Mouse (Mus musculus): ENCODE results near the gene Megf8.

Gene Megf8

GRCm38 (mm10) chr7:25279076-25279860, 37.7 kb upstream of the Megf8 start:
- DNase-seq, result peak; percentile 89 to 94

DNA sequence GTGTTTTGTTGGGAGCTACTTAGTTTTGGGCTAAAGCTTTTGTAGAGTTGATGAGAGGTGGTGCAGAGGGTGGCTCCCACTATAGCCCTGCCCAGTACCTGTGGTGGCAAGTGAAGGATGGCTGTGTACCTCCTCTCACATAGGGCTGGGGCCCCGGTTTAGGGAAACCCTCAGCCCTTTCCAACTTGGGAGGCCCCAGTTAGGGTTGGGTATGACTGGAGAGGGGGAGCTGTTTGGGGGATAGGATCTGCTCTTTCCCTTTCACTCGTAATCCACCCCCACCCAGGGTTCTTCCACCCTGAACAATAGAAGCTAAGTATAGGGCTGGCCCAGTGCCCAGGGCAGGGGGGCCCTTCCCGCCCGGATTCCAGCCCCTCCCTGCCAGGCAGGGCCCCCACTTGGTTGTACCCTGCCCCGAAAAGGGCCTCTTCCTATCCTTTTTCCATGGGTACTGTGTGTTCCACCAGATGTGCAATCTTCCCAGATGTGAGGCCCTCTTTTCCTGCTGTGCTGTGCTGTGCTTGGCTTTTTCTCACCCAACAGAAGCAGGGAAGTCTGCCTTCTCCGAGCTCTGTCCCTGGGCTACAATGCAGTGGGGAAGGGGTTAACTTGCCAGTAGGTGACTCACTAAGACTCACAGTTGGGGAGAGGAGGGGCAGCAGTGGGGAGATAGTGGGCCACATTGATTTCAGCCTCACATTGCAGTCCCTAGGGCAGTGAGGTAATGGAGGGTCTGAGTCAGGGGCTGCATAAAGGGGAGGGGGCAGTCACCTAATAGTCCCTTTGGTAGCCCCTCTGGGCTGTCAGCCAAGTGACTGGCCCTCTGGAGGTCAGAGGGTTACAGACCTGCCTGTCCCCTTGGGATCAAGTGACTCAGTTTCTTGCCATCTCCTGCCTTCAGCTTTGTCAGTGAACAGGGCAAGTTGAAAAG, 36.8 kb upstream of the Megf8 start:
- peak; percentile 62 to 73 for DNase-seq

DNA sequence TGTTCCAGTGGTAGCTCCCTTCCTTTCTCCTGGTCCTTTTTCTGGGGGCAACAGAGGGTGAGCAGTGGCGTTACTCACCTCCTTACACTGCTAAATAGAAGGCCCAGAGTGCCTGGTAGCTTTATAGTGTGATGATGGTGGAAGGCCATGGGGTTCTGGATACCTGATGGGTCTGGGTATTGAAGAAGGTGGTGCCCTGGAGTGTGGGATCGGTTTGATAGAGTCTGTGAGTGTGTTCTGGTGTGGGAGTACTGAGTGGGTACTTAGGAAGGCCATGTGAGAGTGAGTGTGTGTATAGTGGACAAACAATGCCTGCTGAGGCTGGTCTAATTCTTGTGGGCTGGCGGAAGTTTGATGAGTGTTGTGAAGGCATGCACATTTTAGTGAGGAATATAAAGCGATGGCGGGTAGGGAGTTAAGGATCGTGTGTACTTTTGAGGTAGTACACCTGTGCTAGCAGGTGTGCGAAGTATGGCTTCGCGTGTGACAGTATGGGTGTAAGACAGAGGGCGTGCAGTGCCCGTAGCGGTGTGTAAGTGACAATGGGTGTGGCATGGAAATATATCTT, 35.7 kb upstream of the Megf8 start:
- DNase-seq, result no peak

GRCm38 (mm10) chr7:25281734-25282601, 35.0 kb upstream of the Megf8 start:
- peak; percentile 99 for DNase-seq

- peak; percentile 60 to 78 for DNase-seq
Observed at GRCm38 (mm10) chr7:25282731-25283211, 34.2 kb upstream of the Megf8 start.

DNA sequence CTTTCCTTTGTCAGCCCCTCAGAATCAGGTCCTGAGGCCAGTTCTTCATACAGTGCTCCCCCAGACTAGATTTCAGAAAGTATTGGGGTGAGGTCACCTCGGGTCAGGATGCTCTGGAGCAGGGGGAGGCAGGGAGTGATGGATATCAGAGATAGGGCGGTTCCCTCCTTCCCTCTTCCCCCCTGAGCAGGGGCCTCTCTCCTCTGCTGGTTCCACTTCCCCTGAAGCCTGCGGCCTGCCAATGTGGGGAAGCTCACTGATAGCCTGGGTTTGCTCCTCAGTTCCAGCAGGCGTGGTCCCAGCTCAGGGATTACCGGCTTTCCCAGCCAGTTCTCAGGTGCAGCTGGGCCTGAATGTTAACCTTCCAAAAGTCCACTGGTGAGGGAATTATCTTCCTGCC, 33.3 kb upstream of the Megf8 start:
- peak in 1 of 2 experiments; percentile 16 for DNase-seq

- DNase-seq, result no peak
Observed at GRCm38 (mm10) chr7:25284171-25284570, 32.8 kb upstream of the Megf8 start.

- DNase-seq, result peak in 1 of 2 experiments; percentile 33
Observed at GRCm38 (mm10) chr7:25284766-25285165, 32.2 kb upstream of the Megf8 start.

GRCm38 (mm10) chr7:25285511-25286238, 31.3 kb upstream of the Megf8 start:
- DNase-seq, result no peak

- DNase-seq, result peak in 1 of 2 experiments; percentile 8
Observed at GRCm38 (mm10) chr7:25286989-25287388, 30.0 kb upstream of the Megf8 start.

DNA sequence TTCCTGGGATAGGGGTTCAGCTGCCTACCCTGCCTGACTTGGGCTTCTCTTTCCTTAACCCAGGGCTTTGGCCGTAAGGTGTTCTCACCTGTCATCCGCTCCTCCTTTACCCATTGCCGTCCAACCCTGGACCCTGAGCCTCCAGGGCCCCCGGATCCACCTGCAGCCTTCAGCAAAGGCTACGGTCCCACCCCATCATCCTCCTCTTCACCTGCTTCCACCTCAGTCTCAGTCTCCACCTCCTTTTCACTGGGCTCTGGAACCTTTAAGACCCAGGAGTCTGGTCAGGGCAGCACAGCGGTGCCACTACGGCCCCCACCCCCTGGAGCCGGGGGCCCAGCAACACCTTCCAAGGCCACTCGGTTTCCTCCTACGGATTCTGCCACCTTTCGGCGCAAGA, 29.0 kb upstream of the Megf8 start:
- no peak for DNase-seq

- DNase-seq, result no peak
Observed at GRCm38 (mm10) chr7:25288721-25289120, 28.2 kb upstream of the Megf8 start.

GRCm38 (mm10) chr7:25289925-25290324, 27.0 kb upstream of the Megf8 start:
- no peak for DNase-seq

DNA sequence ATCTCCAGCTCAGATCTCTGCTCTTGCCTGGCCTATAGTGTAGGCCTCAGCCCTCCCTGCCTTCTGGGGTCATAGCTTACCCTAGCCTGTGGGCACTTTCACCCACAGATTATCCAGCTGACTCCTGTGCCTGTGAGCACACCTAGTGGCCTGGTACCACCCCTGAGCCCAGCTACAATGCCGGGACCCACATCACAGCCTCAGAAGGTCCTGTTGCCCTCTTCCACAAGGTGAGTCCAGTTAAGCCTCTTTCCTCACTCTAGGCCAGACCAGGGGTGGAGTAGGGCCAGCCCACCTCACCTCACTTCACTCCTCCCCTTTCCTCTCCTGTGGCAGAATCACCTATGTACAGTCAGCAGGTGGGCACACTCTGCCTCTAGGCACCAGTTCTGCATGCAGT, 26.5 kb upstream of the Megf8 start:
- DNase-seq, result no peak

GRCm38 (mm10) chr7:25290911-25291310, 26.1 kb upstream of the Megf8 start:
- DNase-seq, result peak; percentile 74 to 79

GRCm38 (mm10) chr7:25292107-25292506, 24.9 kb upstream of the Megf8 start:
- DNase-seq, result peak in 1 of 2 experiments; percentile 27

DNA sequence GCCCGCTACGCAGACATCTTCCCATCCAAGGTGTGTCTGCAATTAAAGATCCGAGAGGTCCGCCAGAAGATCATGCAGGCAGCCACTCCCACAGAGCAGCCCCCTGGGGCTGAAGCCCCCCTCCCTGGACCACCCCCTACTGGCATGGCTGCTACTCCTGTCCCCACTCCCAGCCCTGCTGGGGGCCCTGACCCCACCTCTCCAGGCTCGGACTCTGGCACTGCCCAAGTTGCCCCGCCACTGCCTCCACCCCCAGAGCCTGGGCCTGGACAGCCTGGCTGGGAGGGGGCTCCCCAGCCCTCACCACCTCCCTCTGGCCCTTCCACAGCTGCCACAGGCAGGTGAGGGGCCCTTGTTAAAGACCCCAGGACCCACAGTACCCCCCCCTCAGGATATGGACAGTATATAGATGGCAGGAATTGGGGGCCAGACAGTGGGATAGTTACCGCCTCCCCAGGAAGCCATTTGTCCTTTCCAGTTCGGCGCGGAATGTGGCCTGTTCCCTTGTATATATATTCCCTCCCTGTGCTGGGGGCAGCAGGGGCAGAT, 23.7 kb upstream of the Megf8 start:
- DNase-seq, result no peak

DNA sequence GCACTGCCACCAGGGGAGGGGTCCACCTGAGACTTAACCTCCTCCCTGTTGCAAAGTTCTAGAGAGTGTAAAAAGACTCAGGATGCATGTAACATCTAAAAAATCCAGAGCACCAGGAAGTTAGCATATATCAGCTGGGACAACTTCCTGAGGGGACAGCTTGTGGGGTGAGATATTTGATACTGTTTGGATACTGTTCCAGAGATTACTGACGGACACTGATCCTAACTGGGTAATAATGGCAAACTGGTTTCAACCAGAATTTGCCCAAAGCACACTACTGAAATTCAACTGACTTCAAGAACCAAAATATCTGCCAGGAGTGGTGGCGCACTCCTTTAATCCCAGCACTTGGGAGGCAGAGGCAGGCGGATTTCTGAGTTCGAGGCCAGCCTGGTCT, 22.5 kb upstream of the Megf8 start:
- DNase-seq, result no peak

DNA sequence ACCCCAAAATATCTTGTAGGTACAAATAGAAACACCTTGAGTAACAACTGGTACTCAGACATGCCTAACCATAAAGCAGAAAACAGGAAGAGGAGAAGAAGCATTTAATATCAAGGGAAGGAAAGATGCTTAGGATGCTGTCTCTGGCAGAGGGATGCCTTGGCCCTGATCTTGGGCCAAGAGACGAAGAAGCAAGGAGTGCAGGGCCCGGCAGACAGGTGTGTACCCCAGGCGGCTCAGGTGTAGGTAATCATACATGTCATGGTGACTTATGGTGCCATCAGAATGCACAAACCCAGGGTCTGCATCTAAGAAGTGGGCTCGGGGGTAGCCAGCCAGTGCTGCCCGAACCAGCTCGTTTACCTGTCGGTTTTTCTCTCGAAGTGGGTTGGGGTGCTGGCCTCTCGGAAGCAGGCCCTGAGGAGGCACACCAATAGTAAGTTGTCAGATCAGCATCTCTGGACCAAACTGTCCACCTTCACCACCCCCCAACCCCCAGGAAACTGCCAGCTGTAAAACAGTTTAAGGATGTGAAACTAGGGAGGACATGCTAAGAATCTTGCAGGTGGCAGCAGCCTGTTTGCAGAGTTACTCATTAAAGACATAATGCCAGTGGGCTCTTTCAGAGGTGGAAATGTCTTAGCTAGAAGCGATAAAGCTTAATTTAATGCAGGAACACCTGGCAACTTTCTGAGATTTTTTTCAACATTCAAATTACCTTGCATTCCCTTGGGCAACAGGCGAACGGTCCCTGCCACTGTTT, 21.8 kb upstream of the Megf8 start:
- peak in 1 of 2 experiments; percentile 5 for DNase-seq

DNA sequence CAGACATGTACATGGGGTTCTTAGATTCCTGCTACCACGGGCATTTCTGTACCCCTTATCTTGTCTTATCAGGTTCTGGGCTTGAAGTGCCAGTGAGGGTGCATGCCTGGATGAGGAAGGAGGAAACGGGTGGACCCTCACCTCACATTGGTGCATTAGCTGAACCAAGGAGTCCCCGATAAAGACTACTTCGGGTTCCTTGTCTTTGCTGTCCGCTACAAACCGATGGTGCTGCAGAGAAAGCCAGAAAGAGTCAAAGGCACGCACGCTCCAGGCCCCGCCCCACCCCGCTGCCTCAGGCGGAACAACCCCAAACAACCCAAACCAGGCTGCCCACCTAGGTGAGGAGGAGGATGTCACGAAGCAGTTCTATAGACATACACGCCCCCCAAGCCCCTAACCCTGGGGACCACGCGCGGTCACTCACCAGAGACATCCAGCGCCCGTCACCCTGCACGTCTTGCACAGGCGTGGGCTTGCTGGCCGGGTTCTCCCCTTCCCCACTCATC, 20.0 kb upstream of the Megf8 start:
- peak; percentile 70 to 76 for DNase-seq
